Mouse (Mus musculus): ENCODE measurements around the gene Vmn1r142. TPM values are rescaled to one million over a fixed set of nuclear protein-coding genes. Genes with fewer than 3 reads are reported as not detected.
"Not testable (repeated sequence)": the region's sequence is repeated elsewhere in the genome, so short reads cannot be mapped to it uniquely, and the experiment has no call there.

Vmn1r142 gene
- polyA plus RNA-seq (2012; rRNA removed), result not detected in 2 replicates
- not detected in 2 replicates for polyA plus RNA-seq (2014; fragmentation: Nextera tagmentation; extraction: Ambion mirVana)

GRCm38 (mm10) chr7:22163935-22164334 lies at the start of gene Vmn1r142:
Gene Vmn1r142 (minus strand): TSS chr7:22164035.
- not testable (repeated sequence) for H3K36me3 ChIP-seq (replicated peaks; ENCODE audit: control insufficient read depth, insufficient read depth, low read depth); H3K4me1 ChIP-seq (replicated peaks; ENCODE audit: control insufficient read depth in 2 of 2, insufficient read depth in 2 of 2, low read length in 1 of 2); H3K27me3 ChIP-seq (ENCODE audit: control insufficient read depth, insufficient read depth, low read length); ATAC-seq (ENCODE audit: insufficient read depth); H3K4me3 ChIP-seq (ENCODE audit: insufficient read depth in 1 of 2, low read depth in 2 of 2, low read length in 2 of 2); H3K27ac ChIP-seq; H3K9ac ChIP-seq (replicated peaks); H3K9me3 ChIP-seq (ENCODE audit: control insufficient read depth, low read length); DNase-seq (ENCODE audit: low read depth in 3 of 3, low spot score in 3 of 3); H3K4me2 ChIP-seq (ENCODE audit: low read depth)
- WGBS (ENCODE audit: insufficient replicate concordance), result no CpG with 5 or more reads among the region's 3 CpGs

GRCm38 (mm10) chr7:22201164-22201563 lies 37.3 kb upstream of the Vmn1r142 start, which contains the start of gene Gm8653:
Gene Gm8653 (minus strand): TSS chr7:22201264.
- H3K4me3 ChIP-seq (ENCODE audit: insufficient read depth in 1 of 2, low read depth in 2 of 2, low read length in 2 of 2); H3K27me3 ChIP-seq (ENCODE audit: control insufficient read depth, insufficient read depth, low read length); H3K36me3 ChIP-seq (replicated peaks; ENCODE audit: control insufficient read depth, insufficient read depth, low read depth); H3K9ac ChIP-seq (replicated peaks); H3K9me3 ChIP-seq (ENCODE audit: control insufficient read depth, low read length); H3K4me2 ChIP-seq (ENCODE audit: low read depth); ATAC-seq (ENCODE audit: insufficient read depth); H3K27ac ChIP-seq; DNase-seq (ENCODE audit: low read depth in 3 of 3, low spot score in 3 of 3); H3K4me1 ChIP-seq (replicated peaks; ENCODE audit: control insufficient read depth in 2 of 2, insufficient read depth in 2 of 2, low read length in 1 of 2): not testable (repeated sequence)
- no CpG with 5 or more reads among the region's 2 CpGs for WGBS (ENCODE audit: insufficient replicate concordance)

GRCm38 (mm10) chr7:22189077-22189476 lies 25.2 kb upstream of the Vmn1r142 start, which contains the start of gene Vmn1r143:
Gene Vmn1r143 (plus strand): TSS chr7:22189377.
- H3K36me3 ChIP-seq (replicated peaks; ENCODE audit: control insufficient read depth, insufficient read depth, low read depth); H3K4me3 ChIP-seq (ENCODE audit: insufficient read depth in 1 of 2, low read depth in 2 of 2, low read length in 2 of 2); H3K4me1 ChIP-seq (replicated peaks; ENCODE audit: control insufficient read depth in 2 of 2, insufficient read depth in 2 of 2, low read length in 1 of 2); ATAC-seq (ENCODE audit: insufficient read depth); H3K4me2 ChIP-seq (ENCODE audit: low read depth); H3K27ac ChIP-seq; H3K27me3 ChIP-seq (ENCODE audit: control insufficient read depth, insufficient read depth, low read length); DNase-seq (ENCODE audit: low read depth in 3 of 3, low spot score in 3 of 3); H3K9ac ChIP-seq (replicated peaks); H3K9me3 ChIP-seq (ENCODE audit: control insufficient read depth, low read length): not testable (repeated sequence)
- no CpG with 5 or more reads among the region's 3 CpGs for WGBS (ENCODE audit: insufficient replicate concordance)

GRCm38 (mm10) chr7:22134641-22135040 lies 29.2 kb downstream of the Vmn1r142 start, which contains the start of gene Gm10666:
Gene Gm10666 (minus strand): TSS chr7:22134741.
- DNase-seq (ENCODE audit: low read depth in 3 of 3, low spot score in 3 of 3); H3K4me3 ChIP-seq (ENCODE audit: insufficient read depth in 1 of 2, low read depth in 2 of 2, low read length in 2 of 2); H3K9me3 ChIP-seq (ENCODE audit: control insufficient read depth, low read length); H3K4me1 ChIP-seq (replicated peaks; ENCODE audit: control insufficient read depth in 2 of 2, insufficient read depth in 2 of 2, low read length in 1 of 2); H3K27ac ChIP-seq; H3K9ac ChIP-seq (replicated peaks); H3K4me2 ChIP-seq (ENCODE audit: low read depth); ATAC-seq (ENCODE audit: insufficient read depth); H3K27me3 ChIP-seq (ENCODE audit: control insufficient read depth, insufficient read depth, low read length); H3K36me3 ChIP-seq (replicated peaks; ENCODE audit: control insufficient read depth, insufficient read depth, low read depth): not testable (repeated sequence)
- WGBS (ENCODE audit: insufficient replicate concordance), result no CpG with 5 or more reads among the region's 5 CpGs

- no CpG with 5 or more reads among the region's 2 CpGs for WGBS (ENCODE audit: insufficient replicate concordance)
- ATAC-seq (ENCODE audit: insufficient read depth); H3K9ac ChIP-seq (replicated peaks); H3K9me3 ChIP-seq (ENCODE audit: control insufficient read depth, low read length); H3K27ac ChIP-seq; H3K27me3 ChIP-seq (ENCODE audit: control insufficient read depth, insufficient read depth, low read length); H3K4me3 ChIP-seq (ENCODE audit: insufficient read depth in 1 of 2, low read depth in 2 of 2, low read length in 2 of 2); H3K4me1 ChIP-seq (replicated peaks; ENCODE audit: control insufficient read depth in 2 of 2, insufficient read depth in 2 of 2, low read length in 1 of 2); H3K4me2 ChIP-seq (ENCODE audit: low read depth); H3K36me3 ChIP-seq (replicated peaks; ENCODE audit: control insufficient read depth, insufficient read depth, low read depth); DNase-seq (ENCODE audit: low read depth in 3 of 3, low spot score in 3 of 3): not testable (repeated sequence)
Measured at GRCm38 (mm10) chr7:22118145-22118544, 45.7 kb downstream of the Vmn1r142 start, which contains the start of gene Gm16451. Gene Gm16451 (minus strand): TSS chr7:22118245.

Other genes with a start within 250 kb of the Vmn1r142 start
- not detected in 2 replicates for gene Gm5891, start 242.7 kb downstream of the Vmn1r142 start, polyA plus RNA-seq (2012; rRNA removed)
- not detected in 2 replicates for gene Gm5891, start 242.7 kb downstream of the Vmn1r142 start, polyA plus RNA-seq (2014; fragmentation: Nextera tagmentation; extraction: Ambion mirVana)
- not detected in 2 replicates for gene Vmn1r137, start 169.4 kb downstream of the Vmn1r142 start, polyA plus RNA-seq (2012; rRNA removed)
- gene Vmn1r137, start 169.4 kb downstream of the Vmn1r142 start, polyA plus RNA-seq (2014; fragmentation: Nextera tagmentation; extraction: Ambion mirVana), result not detected in 2 replicates
- gene Vmn1r138, start 135.1 kb downstream of the Vmn1r142 start, polyA plus RNA-seq (2012; rRNA removed), result not detected in 2 replicates
- gene Vmn1r138, start 135.1 kb downstream of the Vmn1r142 start, polyA plus RNA-seq (2014; fragmentation: Nextera tagmentation; extraction: Ambion mirVana), result not detected in 2 replicates
- not detected in 2 replicates for gene Gm6176, start 107.7 kb downstream of the Vmn1r142 start, polyA plus RNA-seq (2012; rRNA removed)
- gene Gm6176, start 107.7 kb downstream of the Vmn1r142 start, polyA plus RNA-seq (2014; fragmentation: Nextera tagmentation; extraction: Ambion mirVana), result not detected in 2 replicates
- not detected in 2 replicates for gene Vmn1r139, start 95.0 kb downstream of the Vmn1r142 start, polyA plus RNA-seq (2012; rRNA removed)
- gene Vmn1r139, start 95.0 kb downstream of the Vmn1r142 start, polyA plus RNA-seq (2014; fragmentation: Nextera tagmentation; extraction: Ambion mirVana), result not detected in 2 replicates
- gene Gm16451, start 45.8 kb downstream of the Vmn1r142 start, polyA plus RNA-seq (2012; rRNA removed), result not detected in 2 replicates
- not detected in 2 replicates for gene Gm16451, start 45.8 kb downstream of the Vmn1r142 start, polyA plus RNA-seq (2014; fragmentation: Nextera tagmentation; extraction: Ambion mirVana)
- not detected in 2 replicates for gene Gm10666, start 29.3 kb downstream of the Vmn1r142 start, polyA plus RNA-seq (2012; rRNA removed)
- not detected in 2 replicates for gene Gm10666, start 29.3 kb downstream of the Vmn1r142 start, polyA plus RNA-seq (2014; fragmentation: Nextera tagmentation; extraction: Ambion mirVana)
- gene Vmn1r143, start 25.3 kb upstream of the Vmn1r142 start, polyA plus RNA-seq (2012; rRNA removed), result not detected in 2 replicates
- not detected in 2 replicates for gene Vmn1r143, start 25.3 kb upstream of the Vmn1r142 start, polyA plus RNA-seq (2014; fragmentation: Nextera tagmentation; extraction: Ambion mirVana)
- not detected in 2 replicates for gene Gm8653, start 37.2 kb upstream of the Vmn1r142 start, polyA plus RNA-seq (2012; rRNA removed)
- gene Gm8653, start 37.2 kb upstream of the Vmn1r142 start, polyA plus RNA-seq (2014; fragmentation: Nextera tagmentation; extraction: Ambion mirVana), result not detected in 2 replicates
- gene Gm8453, start 65.4 kb upstream of the Vmn1r142 start, polyA plus RNA-seq (2012; rRNA removed), result not detected in 2 replicates
- gene Gm8453, start 65.4 kb upstream of the Vmn1r142 start, polyA plus RNA-seq (2014; fragmentation: Nextera tagmentation; extraction: Ambion mirVana), result not detected in 2 replicates
- not detected in 2 replicates for gene Gm4187, start 165.7 kb upstream of the Vmn1r142 start, polyA plus RNA-seq (2012; rRNA removed)
- not detected in 2 replicates for gene Gm4187, start 165.7 kb upstream of the Vmn1r142 start, polyA plus RNA-seq (2014; fragmentation: Nextera tagmentation; extraction: Ambion mirVana)
- gene Gm8660, start 207.0 kb upstream of the Vmn1r142 start, polyA plus RNA-seq (2012; rRNA removed), result not detected in 2 replicates
- gene Gm8660, start 207.0 kb upstream of the Vmn1r142 start, polyA plus RNA-seq (2014; fragmentation: Nextera tagmentation; extraction: Ambion mirVana), result not detected in 2 replicates
- not detected in 2 replicates for gene Vmn1r148, start 249.5 kb upstream of the Vmn1r142 start, polyA plus RNA-seq (2012; rRNA removed)
- not detected in 2 replicates for gene Vmn1r148, start 249.5 kb upstream of the Vmn1r142 start, polyA plus RNA-seq (2014; fragmentation: Nextera tagmentation; extraction: Ambion mirVana)

All from liver, embryonic 14.5 days (tissue).